Mouse (Mus musculus) stomach, postnatal 0 days (tissue): ENCODE measurements at regions not wholly inside any gene's neighbourhood (a gene's known extent, or its start where the extent isn't known, plus 50 kb on each side); places are given as distances from the start of the nearest gene placed in this dataset.

ENCODE experiments used
- ATAC-seq: fragments of 200-750 bp; cut with Nextera tagmentation; 2 replicates; pipeline ENCODE4 v1.8.0; 2017; ENCODE audit not compliant: low FRiP score, low TSS enrichment
- DNase-seq: peaks from one replicate; pipeline ENCODE4 v3.0.0-alpha.2; 2016; ENCODE audit warnings: low spot score
- H3K27ac ChIP-seq: fragments of 300-500 bp; sonication (generic); replicated peaks from 2 replicates; pipeline ENCODE4 v1.5.1; 2014; ENCODE audit warnings: mild to moderate bottlenecking, control low read depth
- H3K27me3 ChIP-seq: fragments of 300-500 bp; sonication (generic); 2 replicates; pipeline ENCODE4 v1.6.1; 2014; ENCODE audit warnings: low read length; ENCODE audit not compliant: control insufficient read depth, insufficient read depth
- H3K36me3 ChIP-seq: fragments of 300-500 bp; sonication (generic); 2 replicates; pipeline ENCODE4 v1.6.1; 2014; ENCODE audit warnings: low read length, mixed read lengths; ENCODE audit not compliant: control insufficient read depth, insufficient read depth
- H3K4me1 ChIP-seq: fragments of 300-500 bp; sonication (generic); replicated peaks from 2 replicates; pipeline ENCODE4 v1.6.1; 2014; ENCODE audit warnings: antibody characterized with exemption; ENCODE audit not compliant: control insufficient read depth, insufficient read depth
- H3K4me2 ChIP-seq: fragments of 300-500 bp; sonication (generic); replicated peaks from 2 replicates; pipeline ENCODE4 v1.6.1; 2014; ENCODE audit warnings: low read depth, mild to moderate bottlenecking, control low read depth, moderate library complexity
- H3K4me3 ChIP-seq: fragments of 300-500 bp; sonication (generic); 2 replicates; pipeline ENCODE4 v1.5.1; 2014; ENCODE audit warnings: low read depth, low read length, control low read depth
- H3K9ac ChIP-seq: fragments of 300-500 bp; sonication (generic); 2 replicates; pipeline ENCODE4 v1.6.1; 2014; ENCODE audit warnings: mild to moderate bottlenecking, low read length, control low read depth, mixed read lengths
- H3K9me3 ChIP-seq: fragments of 300-500 bp; sonication (generic); 2 replicates; pipeline ENCODE4 v1.6.1; 2016; ENCODE audit warnings: low read length; ENCODE audit not compliant: control insufficient read depth
- CTCF ChIP-seq: IDR thresholded peaks from 2 replicates; pipeline ENCODE4 v1.5.1; 2016; ENCODE audit warnings: antibody characterized with exemption, low read depth, mild to moderate bottlenecking, moderate library complexity
- EP300 ChIP-seq: optimal IDR thresholded peaks from 2 replicates; pipeline ENCODE3; 2016; ENCODE audit warnings: antibody characterized with exemption
- WGBS: fragments of 180-500 bp; shearing (Covaris S2); extraction: QIAGEN DNeasy Blood & Tissue Kit; methylation state at CpG from one replicate; pipeline ENCODE4 v1.1.7; 2014; 5-methylcytosine and 5-hydroxymethylcytosine counted together

GRCm38 (mm10) chr5:4593638-4594381 lies 164.0 kb downstream of the Fzd1 start:
- Histone ChIP-seq H3K27ac (no peak overlapping the region), H3K9me3 (no peaks in the 10 kb centered on the region), H3K4me1 (no peaks in the 10 kb centered on the region), H3K4me2 (no peak overlapping the region), H3K36me3 (no peaks in the 10 kb centered on the region), H3K9ac (no peak overlapping the region), H3K27me3 (no peaks in the 10 kb centered on the region), H3K4me3 (no peak overlapping the region)
- ATAC-seq: no peak
- no peak for DNase-seq
- 70% methylated on average over 5 of the region's 5 CpGs for WGBS
- TF ChIP-seq CTCF: no peak
- TF ChIP-seq EP300: no peak

GRCm38 (mm10) chr5:4591721-4592120 lies 166.1 kb downstream of the Fzd1 start:
- H3K4me2 ChIP-seq: no peak overlapping the region
- no peak for DNase-seq
- no peaks in the 10 kb centered on the region for H3K9me3 ChIP-seq
- H3K4me3 ChIP-seq: no peak overlapping the region
- no peaks in the 10 kb centered on the region for H3K27me3 ChIP-seq
- TF ChIP-seq CTCF (no peak), EP300 (no peak)
- H3K4me1 ChIP-seq: no peaks in the 10 kb centered on the region
- ATAC-seq: no peak
- no peaks in the 10 kb centered on the region for H3K36me3 ChIP-seq
- no peak overlapping the region for H3K27ac ChIP-seq
- H3K9ac ChIP-seq: no peak overlapping the region
- WGBS: 48% methylated on average over 1 of the region's 1 CpGs

DNA sequence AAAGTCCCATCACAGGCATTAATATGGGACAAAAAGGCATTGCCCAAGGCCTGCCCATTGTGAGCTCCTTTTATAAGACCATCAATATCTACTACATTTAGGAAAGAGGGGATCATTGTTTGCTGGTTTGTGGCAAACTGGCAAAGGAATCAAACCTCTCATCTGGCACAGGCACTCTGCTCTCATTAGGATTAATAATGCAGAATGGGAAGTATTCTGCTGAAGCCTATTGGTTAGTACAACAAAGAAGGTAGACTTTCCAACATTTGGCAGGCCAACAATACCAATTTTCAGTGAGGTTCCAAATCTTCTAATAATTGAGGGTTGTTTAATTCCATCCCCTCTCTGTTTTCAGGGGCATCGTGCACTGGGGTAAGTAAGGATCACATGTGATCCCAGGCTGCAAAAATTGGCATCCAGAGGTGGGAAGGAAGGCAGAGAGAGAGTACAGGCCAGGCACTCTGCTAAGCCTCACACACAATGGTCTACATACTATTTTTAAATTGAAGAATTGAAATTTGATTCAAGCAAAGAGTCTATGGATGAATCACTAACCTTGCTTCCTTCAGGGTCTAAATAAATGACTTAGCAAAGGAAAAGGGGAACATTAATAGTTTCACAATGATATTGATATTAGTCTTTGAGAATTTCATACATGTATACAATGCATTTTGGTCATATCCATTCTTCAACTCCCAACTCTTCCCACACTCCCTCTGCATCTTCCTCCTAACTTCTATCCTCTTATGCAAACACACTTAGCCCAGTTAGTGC lies 174.9 kb downstream of the Fzd1 start:
- no peaks in the 10 kb centered on the region for H3K4me1 ChIP-seq
- no peaks in the 10 kb centered on the region for H3K9me3 ChIP-seq
- H3K36me3 ChIP-seq: no peaks in the 10 kb centered on the region
- no peaks in the 10 kb centered on the region for H3K27me3 ChIP-seq
- TF ChIP-seq EP300 (no peak), CTCF (no peak)
- 92% methylated on average over 1 of the region's 1 CpGs for WGBS
- DNase-seq (no peak), ATAC-seq (no peak)
- H3K4me3 ChIP-seq: no peak overlapping the region
- H3K9ac ChIP-seq: no peak overlapping the region
- H3K4me2 ChIP-seq: no peak overlapping the region
- no peak overlapping the region for H3K27ac ChIP-seq

GRCm38 (mm10) chr5:4580185-4580839 lies 177.5 kb downstream of the Fzd1 start:
- no peaks in the 10 kb centered on the region for H3K36me3 ChIP-seq
- ATAC-seq: no peak
- H3K27me3 ChIP-seq: no peaks in the 10 kb centered on the region
- 77% methylated on average over 8 of the region's 8 CpGs for WGBS
- no peak overlapping the region for H3K4me2 ChIP-seq
- TF ChIP-seq CTCF (no peak), EP300 (no peak)
- H3K4me1 ChIP-seq: no peaks in the 10 kb centered on the region
- no peak for DNase-seq
- no peaks in the 10 kb centered on the region for H3K9me3 ChIP-seq
- H3K9ac ChIP-seq: no peak overlapping the region
- no peak overlapping the region for H3K27ac ChIP-seq
- no peak overlapping the region for H3K4me3 ChIP-seq

DNA sequence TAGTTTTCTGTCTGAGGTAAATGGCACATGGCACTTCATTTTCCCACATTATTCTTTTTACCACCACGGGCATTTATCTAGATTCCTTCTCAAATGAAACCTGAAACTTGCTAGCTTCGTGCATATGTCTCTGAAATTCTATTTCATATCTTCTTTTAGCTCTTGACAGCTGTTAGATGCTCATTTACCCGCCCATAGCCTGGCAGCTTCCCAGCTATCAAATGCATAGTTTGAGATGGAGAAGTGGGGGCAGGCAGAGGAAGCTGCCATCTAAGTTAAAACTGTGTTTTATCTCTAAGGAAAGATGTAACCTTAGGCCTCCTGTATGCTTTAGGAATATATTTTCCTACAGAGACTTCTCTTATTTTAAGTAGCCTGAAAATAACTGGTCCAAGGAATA lies 179.0 kb downstream of the Fzd1 start:
- Histone ChIP-seq H3K9ac (no peak overlapping the region), H3K4me3 (no peak overlapping the region), H3K27me3 (no peaks in the 10 kb centered on the region), H3K4me2 (no peak overlapping the region), H3K27ac (no peak overlapping the region), H3K4me1 (no peaks in the 10 kb centered on the region), H3K9me3 (no peaks in the 10 kb centered on the region), H3K36me3 (no peaks in the 10 kb centered on the region)
- DNase-seq: no peak
- no peak for TF ChIP-seq EP300
- no peak for TF ChIP-seq CTCF
- no peak for ATAC-seq
- 66% methylated on average over 3 of the region's 3 CpGs for WGBS
